Mouse (Mus musculus) olfactory bulb, adult 2 months (tissue): ENCODE measurements around the gene Prss38.

Experiments used
- CTCF ChIP-seq: fragments of 200-500 bp; IDR thresholded peaks from 2 replicates; pipeline ENCODE4 v1.5.1; 2012; ENCODE audit warnings: low read depth, mild to moderate bottlenecking, low read length, moderate library complexity; ENCODE audit not compliant: insufficient read depth
- POLR2A ChIP-seq: fragments of 200-500 bp; IDR thresholded peaks from 2 replicates; pipeline ENCODE4 v1.6.1; 2012; ENCODE audit warnings: mild to moderate bottlenecking, low read depth, low read length, moderate library complexity; ENCODE audit not compliant: insufficient read depth

GRCm38 (mm10) chr11:59364417-59364816, 11.0 kb downstream of the Prss38 start:
- TF ChIP-seq CTCF (no peak), POLR2A (no peak)
